Mouse (Mus musculus): Measurements from ENCODE around the gene Zcchc7. TPM values are rescaled to one million over a fixed set of nuclear protein-coding genes. Genes with fewer than 3 reads are reported as not detected.
"Not testable (repeated sequence)": the region's sequence is repeated elsewhere in the genome, so short reads cannot be mapped to it uniquely, and the experiment has no call there.

Zcchc7 gene
- total and polyA plus RNA-seq, 2 experiments = 4.8 to 21.8 TPM

DNA sequence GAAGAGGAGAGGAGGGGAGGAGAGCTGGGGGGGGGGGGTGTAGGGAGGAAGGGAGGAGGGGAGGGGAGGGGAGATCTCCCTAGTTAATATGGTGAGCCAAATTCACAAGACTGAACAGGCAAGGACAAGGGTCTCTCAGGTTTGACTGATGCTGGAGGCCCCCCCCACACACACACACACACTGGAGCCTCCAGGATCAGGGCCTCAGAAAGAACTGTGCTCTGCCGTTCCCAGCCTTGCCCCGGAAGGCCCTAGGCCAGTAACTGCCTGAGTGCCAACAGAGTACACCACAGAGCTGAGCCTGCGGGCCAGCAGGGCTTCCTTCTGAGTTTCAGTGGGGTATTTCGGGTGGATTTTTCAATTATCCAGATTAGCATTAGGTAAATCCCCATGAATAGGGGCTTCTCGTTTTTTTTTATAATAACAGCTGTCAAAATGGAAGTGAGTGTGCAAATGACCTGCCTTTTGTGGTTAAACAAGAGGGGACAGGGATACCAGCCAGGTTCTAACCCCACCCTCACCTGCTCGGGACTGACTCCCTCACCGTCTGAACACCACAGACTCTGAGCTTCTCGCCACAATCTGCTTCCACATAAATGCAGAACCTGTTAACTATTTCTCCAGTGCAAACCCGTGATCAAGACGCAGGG, 188.9 kb downstream of the Zcchc7 start:
- 83% methylated on average over 10 of the region's 10 CpGs for WGBS
- TF ChIP-seq POLR2A (IDR thresholded peaks at IDR 0.05; ENCODE audit: extremely low read depth, insufficient read depth, low read length) = no peak
- TF ChIP-seq CTCF (IDR thresholded peaks at IDR 0.05; ENCODE audit: low read depth, low read length) = no peak
- Histone ChIP-seq H3K27ac (replicated peaks; ENCODE audit: insufficient read depth, low read depth, low read length) (no peak overlapping the region), H3K36me3 (ENCODE audit: control insufficient read depth, insufficient read depth, low read length) (no peaks in the 10 kb centered on the region), H3K27me3 (ENCODE audit: control insufficient read depth, insufficient read depth, low read length) (no peaks in the 10 kb centered on the region), H3K4me1 (ENCODE audit: control insufficient read depth, insufficient read depth, low read length) (no peaks in the 10 kb centered on the region), H3K4me3 (ENCODE audit: insufficient read depth, low read depth, low read length) (no peak overlapping the region), H3K79me2 (ENCODE audit: control insufficient read depth, insufficient read depth, low read length) (no peaks in the 10 kb centered on the region), H3K9ac (ENCODE audit: low read depth, low read length) (no peak overlapping the region)
- DNase-seq (ENCODE audit: extremely low read depth, low read depth, low spot score) = no peak

GRCm38 (mm10) chr4:44946126-44946525, 190.4 kb downstream of the Zcchc7 start:
- H3K27me3 ChIP-seq (ENCODE audit: control insufficient read depth, insufficient read depth, low read length); H3K27ac ChIP-seq (replicated peaks; ENCODE audit: insufficient read depth, low read depth, low read length); DNase-seq (ENCODE audit: extremely low read depth, low read depth, low spot score); H3K79me2 ChIP-seq (ENCODE audit: control insufficient read depth, insufficient read depth, low read length); H3K9ac ChIP-seq (ENCODE audit: low read depth, low read length); H3K4me1 ChIP-seq (ENCODE audit: control insufficient read depth, insufficient read depth, low read length); H3K36me3 ChIP-seq (ENCODE audit: control insufficient read depth, insufficient read depth, low read length); H3K4me3 ChIP-seq (ENCODE audit: insufficient read depth, low read depth, low read length): not testable (repeated sequence)
- WGBS = 95% methylated on average over 2 of the region's 2 CpGs

DNA sequence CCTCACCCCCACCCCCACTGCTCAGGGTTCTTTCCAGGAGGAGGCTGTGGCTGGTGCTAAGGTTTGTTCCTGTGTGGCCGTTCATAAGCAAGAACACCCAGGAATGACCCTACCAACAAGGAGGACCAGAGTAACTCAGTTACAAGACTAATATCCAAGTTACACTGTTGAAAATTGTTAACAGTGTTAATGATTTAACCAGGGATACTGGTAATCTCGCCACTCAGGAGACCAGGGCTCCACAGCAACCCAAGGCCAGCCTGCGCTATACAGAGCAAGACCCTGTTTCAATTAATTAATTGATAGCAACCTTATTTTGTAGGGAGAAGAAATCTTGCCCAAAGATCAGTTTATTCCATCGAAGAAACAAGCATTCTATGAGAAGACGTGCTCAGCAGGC, 191.8 kb downstream of the Zcchc7 start:
- DNase-seq (ENCODE audit: extremely low read depth, low read depth, low spot score) = no peak
- H3K27ac ChIP-seq (replicated peaks; ENCODE audit: insufficient read depth, low read depth, low read length) = no peak overlapping the region
- H3K79me2 ChIP-seq (ENCODE audit: control insufficient read depth, insufficient read depth, low read length) = no peaks in the 10 kb centered on the region
- H3K36me3 ChIP-seq (ENCODE audit: control insufficient read depth, insufficient read depth, low read length) = no peaks in the 10 kb centered on the region
- no peaks in the 10 kb centered on the region for H3K4me1 ChIP-seq (ENCODE audit: control insufficient read depth, insufficient read depth, low read length)
- no peak overlapping the region for H3K9ac ChIP-seq (ENCODE audit: low read depth, low read length)
- TF ChIP-seq POLR2A (IDR thresholded peaks at IDR 0.05; ENCODE audit: extremely low read depth, insufficient read depth, low read length) (no peak), CTCF (IDR thresholded peaks at IDR 0.05; ENCODE audit: low read depth, low read length) (no peak)
- H3K4me3 ChIP-seq (ENCODE audit: insufficient read depth, low read depth, low read length) = no peak overlapping the region
- H3K27me3 ChIP-seq (ENCODE audit: control insufficient read depth, insufficient read depth, low read length) = no peaks in the 10 kb centered on the region
- whole genome bisulfite sequencing = 84% methylated on average over 5 of the region's 5 CpGs

DNA sequence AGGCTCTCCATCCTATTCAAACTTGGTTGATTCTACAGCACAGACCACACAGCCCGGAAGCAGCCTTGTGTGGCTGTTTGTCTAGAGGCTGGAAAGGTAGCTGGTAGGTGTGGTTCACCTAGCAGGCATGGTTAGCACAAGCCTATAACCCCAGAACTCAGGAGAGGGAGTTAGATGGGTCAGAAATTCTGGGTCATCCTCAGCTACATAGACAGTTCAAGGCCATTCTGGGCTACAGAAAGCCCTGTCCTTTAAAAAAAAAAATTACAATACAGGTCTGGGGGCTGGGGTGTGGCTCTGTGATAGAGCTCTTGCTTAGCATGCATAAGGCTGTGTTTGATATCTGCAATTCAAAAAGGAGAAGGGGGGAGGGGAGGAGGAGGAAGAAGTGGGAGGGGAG, 192.6 kb downstream of the Zcchc7 start:
- WGBS = 77% methylated on average over 1 of the region's 1 CpGs
- H3K36me3 ChIP-seq (ENCODE audit: control insufficient read depth, insufficient read depth, low read length) = no peaks in the 10 kb centered on the region
- H3K27ac ChIP-seq (replicated peaks; ENCODE audit: insufficient read depth, low read depth, low read length) = no peak overlapping the region
- no peak overlapping the region for H3K9ac ChIP-seq (ENCODE audit: low read depth, low read length)
- H3K4me1 ChIP-seq (ENCODE audit: control insufficient read depth, insufficient read depth, low read length) = no peaks in the 10 kb centered on the region
- TF ChIP-seq POLR2A (IDR thresholded peaks at IDR 0.05; ENCODE audit: extremely low read depth, insufficient read depth, low read length) = no peak
- TF ChIP-seq CTCF (IDR thresholded peaks at IDR 0.05; ENCODE audit: low read depth, low read length) = no peak
- H3K79me2 ChIP-seq (ENCODE audit: control insufficient read depth, insufficient read depth, low read length) = no peaks in the 10 kb centered on the region
- no peak overlapping the region for H3K4me3 ChIP-seq (ENCODE audit: insufficient read depth, low read depth, low read length)
- no peak for DNase-seq (ENCODE audit: extremely low read depth, low read depth, low spot score)
- no peaks in the 10 kb centered on the region for H3K27me3 ChIP-seq (ENCODE audit: control insufficient read depth, insufficient read depth, low read length)

DNA sequence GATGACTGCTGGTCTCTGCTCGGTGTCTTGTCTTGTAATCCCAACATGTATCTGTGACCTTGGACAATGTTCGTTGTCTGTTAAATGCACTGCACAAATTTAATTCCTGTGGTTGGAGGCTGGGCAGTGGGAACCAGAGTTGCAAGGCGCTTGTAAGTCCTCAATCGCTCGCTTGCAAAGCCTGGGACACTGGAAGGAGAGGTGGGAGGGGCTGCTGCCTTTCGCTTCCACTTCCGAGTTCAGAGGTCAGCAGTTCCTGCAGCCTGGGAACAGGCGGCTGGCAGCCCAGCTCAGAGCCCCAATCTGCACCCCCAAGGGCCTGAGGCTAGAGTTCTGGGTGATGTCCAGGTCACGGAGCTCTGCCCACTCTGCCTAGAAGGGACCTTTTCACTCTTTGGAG, 197.4 kb downstream of the Zcchc7 start:
- no peak for TF ChIP-seq CTCF (IDR thresholded peaks at IDR 0.05; ENCODE audit: low read depth, low read length)
- H3K9ac ChIP-seq (ENCODE audit: low read depth, low read length) = no peak overlapping the region
- H3K36me3 ChIP-seq (ENCODE audit: control insufficient read depth, insufficient read depth, low read length) = no peaks in the 10 kb centered on the region
- H3K4me3 ChIP-seq (ENCODE audit: insufficient read depth, low read depth, low read length) = no peak overlapping the region
- WGBS = 68% methylated on average over 9 of the region's 9 CpGs
- H3K79me2 ChIP-seq (ENCODE audit: control insufficient read depth, insufficient read depth, low read length) = no peaks in the 10 kb centered on the region
- no peaks in the 10 kb centered on the region for H3K4me1 ChIP-seq (ENCODE audit: control insufficient read depth, insufficient read depth, low read length)
- no peak for DNase-seq (ENCODE audit: extremely low read depth, low read depth, low spot score)
- H3K27me3 ChIP-seq (ENCODE audit: control insufficient read depth, insufficient read depth, low read length) = no peaks in the 10 kb centered on the region
- H3K27ac ChIP-seq (replicated peaks; ENCODE audit: insufficient read depth, low read depth, low read length) = no peak overlapping the region

DNA sequence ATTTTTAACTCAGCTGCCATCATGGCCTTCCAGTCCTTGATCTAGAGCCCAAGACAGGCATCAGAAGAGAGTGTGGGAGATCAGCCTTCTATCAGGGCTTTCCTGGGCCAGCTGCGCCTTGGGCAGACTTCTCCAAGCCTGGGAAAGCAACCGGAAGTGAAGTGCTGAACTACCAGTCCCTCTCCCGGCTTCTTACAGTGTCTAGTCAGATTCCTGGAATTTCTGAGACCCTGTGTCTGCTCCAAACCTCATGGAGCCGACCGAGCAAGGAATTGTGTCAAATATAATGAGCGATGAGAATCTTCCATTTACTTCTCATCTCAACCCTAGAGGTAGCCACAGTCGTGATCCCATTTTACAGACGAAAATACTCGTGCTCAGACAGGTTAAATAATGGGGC, 203.1 kb downstream of the Zcchc7 start:
- Histone ChIP-seq H3K4me1 (ENCODE audit: control insufficient read depth, insufficient read depth, low read length) (no peaks in the 10 kb centered on the region), H3K27ac (replicated peaks; ENCODE audit: insufficient read depth, low read depth, low read length) (no peak overlapping the region), H3K79me2 (ENCODE audit: control insufficient read depth, insufficient read depth, low read length) (no peaks in the 10 kb centered on the region), H3K27me3 (ENCODE audit: control insufficient read depth, insufficient read depth, low read length) (no peaks in the 10 kb centered on the region), H3K9ac (ENCODE audit: low read depth, low read length) (no peak overlapping the region), H3K36me3 (ENCODE audit: control insufficient read depth, insufficient read depth, low read length) (no peaks in the 10 kb centered on the region), H3K4me3 (ENCODE audit: insufficient read depth, low read depth, low read length) (no peak overlapping the region)
- 82% methylated on average over 9 of the region's 9 CpGs for WGBS
- TF ChIP-seq POLR2A (IDR thresholded peaks at IDR 0.05; ENCODE audit: extremely low read depth, insufficient read depth, low read length) (no peak), CTCF (IDR thresholded peaks at IDR 0.05; ENCODE audit: low read depth, low read length) (no peak)
- DNase-seq (ENCODE audit: extremely low read depth, low read depth, low spot score) = no peak
